Mouse (Mus musculus): Measurements from ENCODE around the gene Olfr312. TPM values are rescaled to one million over a fixed set of nuclear protein-coding genes. Genes with fewer than 3 reads are reported as not detected.

Gene Olfr312
- polyA plus RNA-seq, 1 experiment from 2014 or later, result not detected

DNA sequence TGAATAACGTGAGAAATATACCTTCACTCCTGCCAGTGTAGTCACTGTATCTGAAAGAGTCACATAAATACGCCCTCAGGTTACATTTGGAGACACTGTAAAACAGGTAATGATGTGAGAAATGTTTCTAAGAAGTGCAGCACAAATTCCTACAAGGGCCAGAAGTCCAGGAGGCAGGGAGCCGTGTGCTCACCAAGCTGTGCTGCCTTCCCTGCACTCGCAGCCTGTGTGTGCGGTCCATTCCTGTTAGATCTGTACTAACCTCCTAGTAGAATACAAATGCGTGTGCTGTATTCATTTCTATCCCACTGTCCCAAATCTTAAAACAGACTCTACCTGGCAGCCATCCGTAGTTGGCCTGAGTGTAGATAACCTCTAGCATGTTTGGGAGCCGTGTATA lies 31.7 kb downstream of the Olfr312 start:
- in situ Hi-C loops (cut with MboI; ENCODE audit: low pct_unique_long_range_greater_than_20kb), result no loop called here
- no peak for DNase-seq (ENCODE audit: low read depth, low spot score)
- TF ChIP-seq CTCF (IDR thresholded peaks at IDR 0.05), result no peak
- H3K27me3 ChIP-seq, result no peaks in the 10 kb centered on the region
- ChIA-PET CTCF (no interaction called here), POLR2A (no interaction called here)
- no peak for ATAC-seq

DNA sequence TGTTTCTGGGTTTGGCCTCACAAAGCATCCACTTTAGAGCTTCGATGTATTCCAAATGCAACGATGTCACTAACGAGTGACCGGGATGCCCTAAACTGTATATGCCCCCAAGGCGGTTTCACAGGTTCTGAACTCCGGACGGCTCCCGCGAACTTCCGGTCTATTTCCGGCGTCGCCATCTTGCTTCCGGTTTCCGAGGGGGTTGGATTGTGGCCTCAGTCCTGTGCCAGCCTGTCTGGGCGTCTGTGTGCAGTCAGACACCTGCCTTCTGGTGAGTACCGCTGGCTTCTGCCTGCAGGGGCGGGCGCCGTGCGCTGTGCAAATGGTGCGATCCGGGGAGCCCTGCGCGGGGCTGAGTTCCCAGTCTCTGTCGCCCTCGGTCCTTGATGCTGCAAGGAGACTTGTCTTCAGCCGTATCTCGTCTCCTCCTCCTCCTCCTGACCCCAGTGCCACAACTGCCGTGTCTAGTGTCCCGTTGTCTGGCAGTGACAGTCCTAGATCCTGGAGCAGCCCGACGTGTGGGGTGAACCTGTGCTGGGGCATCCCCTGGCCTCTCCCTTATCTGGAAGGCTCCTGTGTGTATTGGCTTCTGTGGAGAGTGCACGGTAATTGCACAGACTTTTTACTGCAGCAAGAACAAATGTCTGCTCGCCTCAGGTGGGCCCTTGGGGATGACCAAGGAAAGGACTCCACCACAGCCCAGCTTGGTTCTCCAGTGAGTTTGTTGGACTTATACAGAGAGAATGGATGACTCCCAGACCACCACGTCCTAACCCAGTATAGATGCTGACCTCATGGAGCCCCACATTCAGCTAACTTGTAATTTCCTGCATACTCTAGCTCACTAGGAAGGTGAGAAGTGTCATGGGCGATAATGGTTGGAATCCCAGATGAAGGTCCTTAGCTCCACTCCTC lies 38.3 kb downstream of the Olfr312 start, which contains the start of gene 2810021J22Rik:
2810021J22Rik (plus strand) TSS at position 178 of the 915 bp plus-strand sequence.
- POLR2A ChIA-PET, result interaction anchor here (0.8 kb wide), 1 partner anchor 61 kb away, joined by 3 read pairs; no protein-coding TSS in a partner anchor
- CTCF ChIA-PET, result no interaction called here
- ATAC-seq (peak; percentile 66), DNase-seq (ENCODE audit: low read depth, low spot score) (no peak)
- H3K27me3 ChIP-seq, result no peaks in the 10 kb centered on the region
- no peak for TF ChIP-seq CTCF (IDR thresholded peaks at IDR 0.05)
- in situ Hi-C loops (cut with MboI; ENCODE audit: low pct_unique_long_range_greater_than_20kb), result no loop called here

DNA sequence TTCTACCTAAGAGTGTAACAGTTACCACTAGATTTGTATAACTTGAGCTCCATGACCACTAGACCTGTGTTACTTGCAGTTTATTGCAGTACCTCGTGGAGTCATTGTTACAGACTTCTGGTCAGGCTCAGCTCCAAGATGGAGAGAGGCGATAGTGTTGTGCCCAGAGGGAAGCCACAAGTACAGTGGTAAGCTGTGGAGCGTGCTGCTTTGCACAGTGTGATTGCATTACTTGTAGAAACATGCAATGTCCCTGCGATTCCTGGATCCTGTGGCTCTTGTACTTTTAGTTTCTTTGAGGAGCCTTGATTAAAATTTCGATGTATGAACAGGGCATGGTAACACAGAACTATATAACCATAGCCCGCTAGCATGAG lies 38.9 kb downstream of the Olfr312 start:
- no peak for TF ChIP-seq CTCF (IDR thresholded peaks at IDR 0.05)
- DNase-seq (ENCODE audit: low read depth, low spot score), result no peak
- in situ Hi-C loops (cut with MboI; ENCODE audit: low pct_unique_long_range_greater_than_20kb), result no loop called here
- ATAC-seq, result peak; percentile 22
- H3K27me3 ChIP-seq, result no peaks in the 10 kb centered on the region
- POLR2A ChIA-PET, result no interaction called here
- CTCF ChIA-PET, result interaction anchor here (0.9 kb wide), 1 partner anchor 27 kb away, joined by 3 read pairs; no protein-coding TSS in a partner anchor

DNA sequence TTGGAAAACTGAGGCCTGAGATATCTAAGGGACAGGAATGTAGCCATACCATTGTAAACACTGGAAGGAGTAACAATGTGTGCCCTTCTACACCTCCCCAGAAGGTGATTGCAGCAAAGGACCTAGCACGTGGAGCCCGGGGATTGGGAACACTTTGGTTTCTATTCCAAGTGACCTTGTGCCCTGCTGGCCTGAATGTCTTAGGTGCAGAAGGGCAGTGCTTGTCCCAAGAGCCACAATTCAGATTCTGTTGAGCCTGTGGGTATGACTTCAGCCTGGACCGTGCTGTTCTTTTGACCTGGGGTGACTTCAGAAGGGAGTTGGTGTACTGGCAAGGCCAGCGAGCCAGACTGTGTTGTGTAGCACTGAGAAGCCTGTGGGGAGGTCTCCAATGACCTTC lies 41.9 kb downstream of the Olfr312 start:
- POLR2A ChIA-PET, result no interaction called here
- no peak for ATAC-seq
- no peak for DNase-seq (ENCODE audit: low read depth, low spot score)
- H3K27me3 ChIP-seq, result no peaks in the 10 kb centered on the region
- in situ Hi-C loops (cut with MboI; ENCODE audit: low pct_unique_long_range_greater_than_20kb), result no loop called here
- CTCF ChIA-PET, result no interaction called here
- no peak for TF ChIP-seq CTCF (IDR thresholded peaks at IDR 0.05)

DNA sequence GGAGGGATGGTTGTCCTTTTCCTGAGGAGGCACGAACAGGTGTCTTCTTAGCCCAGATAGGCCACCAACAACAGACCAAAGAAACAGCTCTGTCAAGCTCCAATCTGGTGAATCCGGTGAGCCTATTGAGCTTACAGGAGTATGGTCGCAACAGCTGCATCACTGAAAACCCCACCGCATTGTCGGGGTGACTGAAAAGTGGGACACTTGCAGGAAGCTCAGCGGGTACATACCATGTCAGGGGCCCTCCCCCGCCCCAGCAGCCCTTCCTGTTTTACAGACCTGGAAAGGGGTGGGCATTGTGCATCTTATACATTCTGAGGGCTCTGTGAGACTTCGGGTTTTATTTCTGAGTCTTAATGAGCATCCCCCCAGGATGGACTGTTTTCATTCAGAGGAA lies 54.7 kb downstream of the Olfr312 start:
- ATAC-seq, result no peak
- DNase-seq (ENCODE audit: low read depth, low spot score), result no peak
- no peak for TF ChIP-seq CTCF (IDR thresholded peaks at IDR 0.05)
- in situ Hi-C loops (cut with MboI; ENCODE audit: low pct_unique_long_range_greater_than_20kb), result no loop called here
- ChIA-PET CTCF (no interaction called here), POLR2A (no interaction called here)
- H3K27me3 ChIP-seq, result no peaks in the 10 kb centered on the region

Other genes with a start within 250 kb of the Olfr312 start
- gene Olfr324, start 234.1 kb upstream of the Olfr312 start, polyA plus RNA-seq (2021), result 0.08 TPM
- gene 2210407C18Rik, start 213.2 kb upstream of the Olfr312 start, polyA plus RNA-seq (2021), result 0.42 TPM
- not detected for gene Olfr323, start 198.7 kb upstream of the Olfr312 start, polyA plus RNA-seq (2021)
- gene Trim58, start 188.8 kb upstream of the Olfr312 start, polyA plus RNA-seq (2021), result 0.04 TPM
- gene Olfr322, start 170.5 kb upstream of the Olfr312 start, polyA plus RNA-seq (2021), result not detected
- gene Olfr320, start 148.1 kb upstream of the Olfr312 start, polyA plus RNA-seq (2021), result not detected
- not detected for gene Olfr319, start 130.1 kb upstream of the Olfr312 start, polyA plus RNA-seq (2021)
- gene Olfr318, start 105.2 kb upstream of the Olfr312 start, polyA plus RNA-seq (2021), result 0.03 TPM
- not detected for gene Olfr317, start 90.0 kb upstream of the Olfr312 start, polyA plus RNA-seq (2021)
- gene Olfr316, start 76.5 kb upstream of the Olfr312 start, polyA plus RNA-seq (2021), result not detected
- not detected for gene Olfr315, start 56.0 kb upstream of the Olfr312 start, polyA plus RNA-seq (2021)
- not detected for gene Olfr314, start 46.3 kb upstream of the Olfr312 start, polyA plus RNA-seq (2021)
- gene Fam183b, start 27.3 kb upstream of the Olfr312 start, polyA plus RNA-seq (2021), result not detected
- gene Olfr313, start 14.2 kb upstream of the Olfr312 start, polyA plus RNA-seq (2021), result not detected
- gene Olfr311, start 10.0 kb downstream of the Olfr312 start, polyA plus RNA-seq (2021), result not detected
- gene Gm12258, start 17.9 kb downstream of the Olfr312 start, polyA plus RNA-seq (2021), result 6.8 TPM
- gene 2810021J22Rik, start 38.0 kb downstream of the Olfr312 start, polyA plus RNA-seq (2021), result 6.4 TPM
- 3.1 TPM for gene Zfp39, start 75.0 kb downstream of the Olfr312 start, polyA plus RNA-seq (2021)
- gene Btnl10, start 88.7 kb downstream of the Olfr312 start, polyA plus RNA-seq (2021), result not detected
- gene Rnf187, start 109.7 kb downstream of the Olfr312 start, polyA plus RNA-seq (2021), result 252 TPM
- gene Hist3h2ba, start 119.7 kb downstream of the Olfr312 start, polyA plus RNA-seq (2021), result 7.1 TPM
- gene Hist3h2a, start 125.4 kb downstream of the Olfr312 start, polyA plus RNA-seq (2021), result 20.9 TPM
- 0.26 TPM for gene Trim17, start 125.4 kb downstream of the Olfr312 start, polyA plus RNA-seq (2021)
- 29.2 TPM for gene Trim11, start 148.9 kb downstream of the Olfr312 start, polyA plus RNA-seq (2021)